In genomic region chr2:49538056-49538455, GRCm38 (mm10) we compare ENCODE assay signal across 30 mouse cellular contexts.
DNase-seq lines count a peak whose midpoint lies in the region; ATAC-seq and TF ChIP-seq lines count a peak whose summit lies in the region.
"Had no signal": no experiment of that assay in that cellular context is flagged by ENCODE, and none has a peak within 500 bp of the region (broad histone marks: within the 10 kb centered on the region; RNA-seq: fewer than 3 reads in every experiment).

No protein-coding gene starts in this region.

- 68% methylated on average over 2 of the region's 2 CpGs for WGBS in liver, embryonic 12.5 days (ENCODE audit: insufficient replicate concordance)

- in situ Hi-C loops in CH12.LX (cut with MboI; ENCODE audit: low pct_ligation_motif_present, low pct_unique_long_range_greater_than_20kb, low sequenced_read_pairs), result no loop called here

- TF ChIP-seq CTCF in CH12.LX (conservative IDR thresholded peaks at IDR 0.05 in 1 of 2, IDR thresholded peaks at IDR 0.05 in 1 of 2; ENCODE audit: low read depth in 2 of 2, low read length in 2 of 2), result no peak

- ATAC-seq in granulocyte monocyte progenitor cell, adult 5-6 weeks (replicated peaks; ENCODE audit: poor library complexity, severe bottlenecking), result no peak
- ATAC-seq in liver, embryonic 12.5 days, result no peak
- ATAC-seq: forebrain, embryonic 13.5 days; forebrain, embryonic 16.5 days; intestine, embryonic 15.5 days; Patski had no signal

- no peaks in the 10 kb centered on the region for H3K9me3 ChIP-seq in CH12.LX (replicated peaks; ENCODE audit: low read length)
- H3K9me3 ChIP-seq in liver, embryonic 12.5 days (replicated peaks), result no peaks in the 10 kb centered on the region
- H3K9me3 ChIP-seq: embryonic facial prominence, embryonic 10.5 days; embryonic facial prominence, embryonic 13.5 days; forebrain, embryonic 13.5 days; heart, embryonic 12.5 days; heart, embryonic 15.5 days; hindbrain, embryonic 12.5 days; hindbrain, embryonic 15.5 days; intestine, embryonic 15.5 days had no signal

- no peak overlapping the region for H3K4me3 ChIP-seq in CH12.LX (replicated peaks in 1 of 3; ENCODE audit: low read depth in 2 of 3, low read length in 2 of 3, poor library complexity in 1 of 3)
- H3K4me3 ChIP-seq in liver, embryonic 12.5 days, result no peak overlapping the region
- H3K4me3 ChIP-seq: embryonic facial prominence, embryonic 10.5 days; embryonic facial prominence, embryonic 13.5 days; erythroblast, embryonic 14.5 days; forebrain, embryonic 13.5 days; heart, embryonic 12.5 days; heart, embryonic 15.5 days; hindbrain, embryonic 12.5 days; hindbrain, embryonic 15.5 days; intestine, embryonic 15.5 days had no signal

- H3K4me1 ChIP-seq in CH12.LX (ENCODE audit: control insufficient read depth in 1 of 2, insufficient read depth in 2 of 2), result peaks cover 2 to 11% of the 10 kb centered on the region in 2 experiments; a peak in 3 of 4 replicates
- H3K4me1 ChIP-seq in liver, embryonic 12.5 days, result no peaks in the 10 kb centered on the region
- H3K4me1 ChIP-seq: embryonic facial prominence, embryonic 10.5 days; embryonic facial prominence, embryonic 13.5 days; forebrain, embryonic 13.5 days; heart, embryonic 12.5 days; heart, embryonic 15.5 days; hindbrain, embryonic 12.5 days; hindbrain, embryonic 15.5 days; intestine, embryonic 15.5 days had no signal

- no peak for TF ChIP-seq POLR2A in CH12.LX (IDR thresholded peaks at IDR 0.05; ENCODE audit: low read depth, low read length)

- dilution Hi-C loops in CH12.LX (cut with MboI; ENCODE audit: extremely low pct_ligation_motif_present, extremely low pct_unique_long_range_greater_than_20kb, low sequenced_read_pairs), result no loop called here

- DNase-seq in CD4-positive, CD25-positive, alpha-beta regulatory T cell, adult 2 months (ENCODE audit: low read depth, low spot score), result peak; percentile 11
- DNase-seq in CH12.LX (ENCODE audit: extremely low read depth), result peak; percentile 9
- DNase-seq in brain, adult 2 months (ENCODE audit: low read depth, low spot score), result peak; percentile 29
- DNase-seq in lung, postnatal 25 days (ENCODE audit: low spot score), result no peak
- DNase-seq: adrenal gland, adult 2 months; adrenal gland, postnatal 14 days; cerebellum, adult 11-12 months; cerebellum, adult 8-10 months; cerebellum, postnatal 10 days; cerebellum, postnatal 36 days; embryo, embryonic 11 days; gastrocnemius, postnatal 10 days; gastrocnemius, postnatal 36 days; heart, adult 18-20 months; heart, postnatal 10 days; heart, postnatal 36 days; kidney, adult 11 months had no signal

- no peak overlapping the region for H3K27ac ChIP-seq in CH12.LX (ENCODE audit: insufficient read depth, low read depth)
- H3K27ac ChIP-seq in liver, embryonic 12.5 days, result no peak overlapping the region
- H3K27ac ChIP-seq: embryonic facial prominence, embryonic 10.5 days; embryonic facial prominence, embryonic 13.5 days; forebrain, embryonic 13.5 days; heart, embryonic 15.5 days; hindbrain, embryonic 12.5 days; hindbrain, embryonic 15.5 days; intestine, embryonic 15.5 days had no signal

- no peak for TF ChIP-seq EP300 in CH12.LX (IDR thresholded peaks at IDR 0.05; ENCODE audit: low read length)

- H3K36me3 ChIP-seq in CH12.LX (replicated peaks in 1 of 2; ENCODE audit: control insufficient read depth in 1 of 2, insufficient read depth in 1 of 2, low read length in 1 of 2), result peaks cover 18 to 45% of the 10 kb centered on the region in 2 experiments
- peaks cover 26% of the 10 kb centered on the region for H3K36me3 ChIP-seq in liver, embryonic 12.5 days
- H3K36me3 ChIP-seq: intestine, embryonic 15.5 days had no signal

- H3K4me2 ChIP-seq in CH12.LX (ENCODE audit: insufficient read depth, low read depth, poor library complexity, severe bottlenecking), result no peak overlapping the region
- no peak overlapping the region for H3K4me2 ChIP-seq in liver, embryonic 12.5 days
- H3K4me2 ChIP-seq: embryonic facial prominence, embryonic 13.5 days; forebrain, embryonic 13.5 days; heart, embryonic 12.5 days; heart, embryonic 15.5 days; hindbrain, embryonic 12.5 days; hindbrain, embryonic 15.5 days; intestine, embryonic 15.5 days had no signal

- no peak for TF ChIP-seq RAD21 in CH12.LX (IDR thresholded peaks at IDR 0.05; ENCODE audit: low read depth, low read length)

- no peaks in the 10 kb centered on the region for H3K27me3 ChIP-seq in CH12.LX (replicated peaks)
- no peaks in the 10 kb centered on the region for H3K27me3 ChIP-seq in liver, embryonic 12.5 days (replicated peaks)
- H3K27me3 ChIP-seq: embryonic facial prominence, embryonic 13.5 days; forebrain, embryonic 13.5 days; heart, embryonic 12.5 days; heart, embryonic 15.5 days; hindbrain, embryonic 12.5 days; hindbrain, embryonic 15.5 days; intestine, embryonic 15.5 days; Patski had no signal

- H3K9ac ChIP-seq in CH12.LX (ENCODE audit: insufficient read depth, low read depth), result no peak overlapping the region
- no peak overlapping the region for H3K9ac ChIP-seq in liver, embryonic 12.5 days
- H3K9ac ChIP-seq: embryonic facial prominence, embryonic 13.5 days; forebrain, embryonic 13.5 days; heart, embryonic 12.5 days; heart, embryonic 15.5 days; hindbrain, embryonic 12.5 days; hindbrain, embryonic 15.5 days; intestine, embryonic 15.5 days had no signal

- no peaks in the 10 kb centered on the region; the same call in 1 of the 2 replicates for H3K79me2 ChIP-seq in CH12.LX (replicated peaks; ENCODE audit: control insufficient read depth, extremely low read depth, insufficient read depth, poor library complexity, severe bottlenecking)

TF ChIP-seq in CH12.LX, 34 proteins besides CTCF, POLR2A, EP300 and RAD21:
- no peak for TF ChIP-seq ZC3H11A (IDR thresholded peaks at IDR 0.05; ENCODE audit: low read depth, low read length)
- TF ChIP-seq MYC (IDR thresholded peaks at IDR 0.05; ENCODE audit: low read depth, low read length), result no peak
- no peak for TF ChIP-seq ZNF384 (IDR thresholded peaks at IDR 0.05; ENCODE audit: low read depth, low read length)
- no peak for TF ChIP-seq SIN3A (IDR thresholded peaks at IDR 0.05; ENCODE audit: low read length)
